Mouse (Mus musculus): ENCODE measurements around the gene Alpl. TPM values are rescaled to one million over a fixed set of nuclear protein-coding genes. Genes with fewer than 3 reads are reported as not detected.

Gene Alpl
- total RNA-seq, 2 experiments from 2014 or later, result 52.8 to 68.3 TPM

GRCm38 (mm10) chr4:137774013-137774412 is 22.2 kb downstream of the Alpl start:
- intact Hi-C loops (cut with DNase I), result loop anchor here (5.0 kb wide), 1 partner anchor 37 kb away; no protein-coding TSS in a partner anchor
- DNase-seq (ENCODE audit: low spot score), result no peak

DNA sequence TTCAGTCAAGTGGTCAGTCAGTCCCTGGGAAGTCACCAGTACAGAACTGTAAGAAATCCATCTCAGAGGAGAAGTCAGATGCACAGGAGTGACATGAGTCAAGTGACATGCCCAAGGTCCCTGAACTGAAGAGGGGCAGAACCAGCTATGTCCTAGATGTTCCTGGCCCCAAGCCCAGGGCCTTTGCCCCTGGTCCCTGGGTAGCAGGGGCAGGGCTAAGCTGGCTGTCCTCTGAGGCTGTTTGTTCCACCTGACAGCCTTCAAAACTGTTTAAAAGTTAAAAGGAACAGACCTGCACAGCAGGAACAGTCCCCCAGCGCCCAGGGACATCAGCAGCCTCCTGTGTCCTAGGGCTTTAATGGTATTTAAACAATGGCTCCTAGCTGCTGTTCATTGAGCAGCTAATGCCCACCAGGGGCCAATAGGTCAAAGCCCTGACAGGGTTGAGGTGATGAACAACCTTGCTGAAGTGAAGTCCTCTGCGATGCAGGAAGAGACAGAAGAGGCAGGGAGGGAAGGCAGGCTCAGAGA is 22.8 kb downstream of the Alpl start:
- no peak for DNase-seq (ENCODE audit: low spot score)
- intact Hi-C loops (cut with DNase I), result loop anchor here (5.0 kb wide), 1 partner anchor 36 kb away; no protein-coding TSS in a partner anchor

DNA sequence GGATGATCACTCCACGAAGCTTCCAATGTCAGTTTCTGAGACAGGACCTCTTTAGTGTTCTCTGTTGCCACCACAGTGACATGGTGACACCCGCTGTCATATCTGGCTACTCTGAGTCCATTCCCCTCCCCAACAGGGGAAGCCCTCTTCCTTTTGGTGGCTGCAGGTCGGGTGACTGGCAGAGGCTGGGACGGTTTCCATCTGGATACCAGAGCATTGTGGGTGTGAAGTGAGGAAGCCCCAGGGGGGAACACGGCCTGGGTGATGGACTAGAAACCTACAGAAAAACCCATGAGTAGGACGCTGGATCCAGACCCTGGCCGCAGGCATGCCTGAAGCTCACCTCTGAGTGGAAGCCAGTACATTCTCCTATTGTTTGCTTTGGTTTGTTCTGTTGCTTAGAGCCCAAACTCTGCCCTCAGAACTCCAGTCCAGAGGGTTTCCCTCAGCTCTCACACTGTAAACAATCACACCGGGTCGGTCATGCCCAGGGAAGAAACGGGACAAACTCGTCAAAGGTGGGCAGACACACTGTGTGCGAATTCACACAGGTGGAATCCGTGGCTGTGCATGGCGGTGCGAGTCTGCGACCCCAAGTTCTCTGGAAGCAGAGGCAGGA is 23.6 kb downstream of the Alpl start:
- intact Hi-C loops (cut with DNase I), result loop anchor here (5.0 kb wide), 1 partner anchor 35 kb away; no protein-coding TSS in a partner anchor
- no peak for DNase-seq (ENCODE audit: low spot score)

DNA sequence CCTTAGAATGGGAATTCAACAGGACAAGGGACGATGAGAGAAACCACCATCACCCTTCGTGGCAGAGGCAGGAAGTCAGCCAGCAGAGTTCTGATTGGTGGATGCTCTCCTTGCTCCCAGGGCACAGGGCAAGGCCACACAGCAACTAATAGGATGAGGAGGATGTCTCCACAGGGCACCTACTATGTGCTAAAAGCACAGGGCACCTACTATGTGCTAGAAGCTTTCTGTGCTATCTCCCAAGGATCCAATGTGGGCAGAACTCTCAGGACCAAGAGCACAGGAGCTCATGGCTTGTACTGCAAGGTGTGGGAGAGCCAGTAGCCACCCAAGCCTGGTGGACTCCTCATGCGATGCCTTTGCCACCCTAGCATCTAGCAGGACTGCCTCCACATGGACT is 24.4 kb downstream of the Alpl start:
- intact Hi-C loops (cut with DNase I), result loop anchor here (5.0 kb wide), 1 partner anchor 34 kb away; no protein-coding TSS in a partner anchor
- DNase-seq (ENCODE audit: low spot score), result no peak

DNA sequence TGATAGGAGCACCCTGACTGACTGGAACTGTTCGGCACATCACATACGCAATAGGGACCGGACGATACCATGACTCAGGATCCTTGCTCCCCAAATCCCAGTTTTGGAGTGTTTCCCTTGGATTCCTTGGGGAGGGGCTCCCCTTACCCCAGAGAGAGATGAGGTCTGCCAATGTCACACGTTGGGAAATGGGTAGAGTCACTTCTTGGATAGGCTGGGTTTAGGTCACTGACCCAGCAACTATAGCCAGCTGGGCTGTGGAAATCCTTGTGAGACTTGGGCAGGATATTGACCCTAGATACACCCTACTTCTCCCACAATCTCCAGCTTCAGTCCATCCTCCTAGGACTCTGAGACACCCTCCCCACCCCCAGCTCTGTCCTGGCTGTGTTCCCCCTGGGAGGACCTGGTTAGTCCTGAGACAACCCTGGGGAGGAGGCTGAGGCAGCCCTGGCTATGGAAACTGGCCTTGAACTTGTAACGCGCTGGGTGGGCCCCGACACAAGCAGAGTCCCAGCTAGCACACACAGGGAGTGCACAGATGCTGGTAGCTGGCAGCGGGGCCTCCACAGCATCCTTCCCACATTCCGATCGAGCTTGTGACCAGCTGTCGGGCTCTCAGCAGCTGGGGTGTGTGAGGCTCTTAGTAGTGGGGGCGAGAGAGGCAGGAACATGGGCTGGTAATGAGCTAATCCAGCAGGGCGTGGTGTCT is 25.1 kb downstream of the Alpl start:
- intact Hi-C loops (cut with DNase I), result loop anchor here (5.0 kb wide), 1 partner anchor 34 kb away; no protein-coding TSS in a partner anchor
- peak; percentile 69 for DNase-seq (ENCODE audit: low spot score)

DNA sequence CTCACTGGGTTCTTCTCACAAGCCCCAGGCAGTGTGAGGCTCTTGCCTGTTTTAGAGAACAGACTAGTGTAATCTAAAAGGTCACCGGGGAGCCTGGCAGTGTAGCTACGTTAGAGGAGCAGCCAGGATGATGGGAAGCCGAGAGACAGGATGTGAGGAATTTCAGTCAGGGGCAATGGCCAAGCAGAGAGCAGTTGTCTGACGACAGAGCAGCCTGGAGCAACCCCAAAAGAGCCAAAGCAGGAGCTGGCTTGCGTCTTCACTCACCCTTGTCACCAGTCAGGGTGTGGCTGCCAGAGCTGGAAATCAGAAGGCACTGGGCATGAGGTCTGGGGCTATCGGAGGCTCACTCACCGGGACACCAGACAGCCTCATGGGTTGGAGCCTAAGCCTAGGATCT is 26.5 kb downstream of the Alpl start:
- intact Hi-C loops (cut with DNase I), result loop anchor here (5.0 kb wide), 1 partner anchor 32 kb away; no protein-coding TSS in a partner anchor
- DNase-seq (ENCODE audit: low spot score), result peak; percentile 67

DNA sequence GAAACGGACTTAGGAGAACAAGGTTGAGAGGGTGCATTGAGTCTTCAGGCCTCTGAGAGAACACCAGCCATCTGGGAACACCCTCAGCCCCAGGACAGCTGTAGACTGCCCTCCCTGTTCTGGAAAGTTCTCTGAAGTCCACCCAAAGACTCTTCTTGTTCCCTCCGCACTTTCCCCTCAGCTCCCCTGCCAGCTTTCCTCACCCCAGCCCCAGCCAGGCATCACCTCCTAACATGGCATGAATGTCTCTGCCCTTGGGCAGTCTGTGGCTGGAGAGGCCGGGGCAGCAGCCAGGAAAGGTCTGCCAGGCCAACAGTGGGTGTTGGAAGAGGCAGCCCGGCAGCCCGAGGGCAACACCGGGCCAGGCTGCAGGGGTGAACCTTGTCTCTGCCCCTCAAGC is 27.4 kb downstream of the Alpl start:
- intact Hi-C loops (cut with DNase I), result no loop called here
- DNase-seq (ENCODE audit: low spot score), result peak; percentile 45

- intact Hi-C loops (cut with DNase I), result no loop called here
- DNase-seq (ENCODE audit: low spot score), result no peak
Observed at GRCm38 (mm10) chr4:137768381-137768780, 27.8 kb downstream of the Alpl start.

DNA sequence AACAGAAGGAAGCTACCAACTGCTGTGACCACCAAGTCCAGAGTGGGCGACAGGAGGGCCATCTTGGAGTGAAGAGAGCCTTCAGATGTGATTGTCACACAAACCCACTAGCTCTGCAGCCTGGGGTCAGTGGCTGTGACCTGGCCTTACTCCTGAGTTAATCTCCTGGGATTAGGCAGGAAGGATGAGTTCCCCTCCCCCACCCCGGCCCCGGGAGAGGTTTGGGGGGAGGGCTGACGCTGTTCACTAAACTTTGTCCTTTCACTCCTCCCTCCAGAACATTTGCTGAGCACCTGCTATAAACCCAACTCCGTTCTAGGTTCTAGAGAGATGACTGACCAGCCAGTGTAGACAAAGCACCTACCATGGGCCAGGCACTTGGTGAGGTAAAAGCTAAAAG is 29.8 kb downstream of the Alpl start:
- intact Hi-C loops (cut with DNase I), result no loop called here
- no peak for DNase-seq (ENCODE audit: low spot score)

DNA sequence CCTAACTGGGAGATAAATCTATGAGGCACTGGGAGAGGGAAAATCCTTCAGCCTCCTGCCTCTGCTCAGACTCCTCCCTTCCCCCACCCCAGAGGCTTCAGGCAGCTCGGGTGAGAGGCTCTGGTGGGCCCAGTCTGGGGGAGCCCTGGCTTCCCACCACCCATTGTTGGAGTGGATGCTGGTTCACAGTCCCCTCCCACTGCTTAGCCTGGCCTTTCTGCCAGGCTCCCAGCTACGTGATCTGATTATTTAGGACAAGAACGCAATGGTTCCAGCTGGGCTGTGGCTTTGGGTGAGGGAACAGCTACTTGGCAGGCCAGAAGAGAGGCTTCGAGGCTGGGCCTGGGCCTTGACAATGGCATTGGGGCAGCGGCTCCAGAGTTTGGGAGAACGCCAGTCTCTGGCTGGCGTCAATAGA is 30.6 kb downstream of the Alpl start:
- intact Hi-C loops (cut with DNase I), result no loop called here
- DNase-seq (ENCODE audit: low spot score), result no peak

DNA sequence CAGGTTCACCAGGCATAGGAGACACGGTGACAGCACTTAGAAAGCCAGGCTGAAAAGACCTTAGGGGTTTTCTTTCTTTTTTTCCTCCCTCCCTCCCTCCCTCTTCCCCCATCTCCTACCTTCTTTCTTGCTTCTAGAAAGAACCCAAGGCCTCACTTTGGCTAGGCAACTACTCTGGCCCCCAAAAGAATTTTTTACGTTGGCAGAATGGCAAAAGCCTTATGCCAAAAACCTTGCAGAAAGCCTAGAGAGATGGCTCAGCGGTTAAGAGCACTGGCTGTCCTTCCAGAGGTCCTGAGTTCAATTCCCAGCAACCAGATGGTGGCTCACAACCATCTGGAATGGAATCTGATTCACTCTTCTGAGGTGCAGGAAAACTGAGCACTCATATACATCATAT is 31.6 kb downstream of the Alpl start:
- intact Hi-C loops (cut with DNase I), result no loop called here
- no peak for DNase-seq (ENCODE audit: low spot score)

- intact Hi-C loops (cut with DNase I), result no loop called here
- DNase-seq (ENCODE audit: low spot score), result no peak
Observed at GRCm38 (mm10) chr4:137763920-137764495, 32.2 kb downstream of the Alpl start.

- intact Hi-C loops (cut with DNase I), result no loop called here
Observed at GRCm38 (mm10) chr4:137762886-137763285, 33.3 kb downstream of the Alpl start.

DNA sequence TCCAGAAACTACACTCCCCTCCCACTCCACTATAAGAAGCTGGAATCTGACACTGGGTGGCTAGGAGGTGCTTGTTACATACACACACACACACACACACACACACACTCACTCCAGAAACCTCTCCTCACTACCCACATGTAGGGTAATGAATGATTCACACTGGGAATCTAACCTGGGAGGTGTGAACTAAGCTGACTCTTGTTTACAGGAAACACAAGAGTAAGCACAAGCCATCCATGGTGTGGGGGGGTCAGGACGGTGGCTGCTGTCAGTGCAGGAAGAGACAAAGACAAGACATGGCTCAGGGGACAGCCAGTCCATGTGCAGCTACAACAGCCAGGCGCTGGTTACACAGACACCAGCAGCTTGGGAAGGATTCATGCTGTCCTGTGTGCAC is 41.7 kb downstream of the Alpl start:
- intact Hi-C loops (cut with DNase I), result no loop called here
- DNase-seq (ENCODE audit: low spot score), result no peak

More at GRCm38 (mm10) chr4:137762886-137763285, 33.3 kb downstream of the Alpl start:
- DNase-seq (ENCODE audit: low spot score), result no peak

DNA sequence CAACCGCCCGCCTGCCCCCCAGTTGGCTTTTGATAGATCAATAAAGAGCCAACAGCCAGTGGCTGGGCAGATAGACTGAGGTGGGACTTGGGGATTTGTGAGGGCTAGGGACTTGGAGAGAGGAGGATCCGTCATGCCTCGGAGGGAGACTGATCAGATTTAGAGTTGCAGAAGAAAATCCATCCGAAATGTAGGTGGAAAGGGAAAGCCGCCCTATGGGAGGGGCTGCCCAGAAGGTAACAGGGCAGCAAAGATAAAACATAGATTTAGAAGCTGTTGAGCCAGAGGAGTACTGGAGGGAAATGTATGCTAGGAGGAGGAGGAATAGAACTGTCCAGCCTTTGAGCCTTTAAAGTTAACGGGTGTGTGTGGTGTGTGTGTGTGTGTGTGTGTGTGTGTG is 43.0 kb downstream of the Alpl start:
- intact Hi-C loops (cut with DNase I), result no loop called here

GRCm38 (mm10) chr4:137752471-137752870 is 43.7 kb downstream of the Alpl start:
- no peak for DNase-seq (ENCODE audit: low spot score)
- intact Hi-C loops (cut with DNase I), result no loop called here

More for the DNA sequence above, 43.0 kb downstream of the Alpl start:
- DNase-seq (ENCODE audit: low spot score), result no peak

GRCm38 (mm10) chr4:137751717-137752116 is 44.5 kb downstream of the Alpl start:
- intact Hi-C loops (cut with DNase I), result no loop called here

GRCm38 (mm10) chr4:137751310-137751709 is 44.9 kb downstream of the Alpl start:
- intact Hi-C loops (cut with DNase I), result no loop called here

More at GRCm38 (mm10) chr4:137751717-137752116, 44.5 kb downstream of the Alpl start:
- no peak for DNase-seq (ENCODE audit: low spot score)

GRCm38 (mm10) chr4:137750121-137750520 is 46.1 kb downstream of the Alpl start:
- intact Hi-C loops (cut with DNase I), result no loop called here
- no peak for DNase-seq (ENCODE audit: low spot score)

More at GRCm38 (mm10) chr4:137751310-137751709, 44.9 kb downstream of the Alpl start:
- DNase-seq (ENCODE audit: low spot score), result no peak

DNA sequence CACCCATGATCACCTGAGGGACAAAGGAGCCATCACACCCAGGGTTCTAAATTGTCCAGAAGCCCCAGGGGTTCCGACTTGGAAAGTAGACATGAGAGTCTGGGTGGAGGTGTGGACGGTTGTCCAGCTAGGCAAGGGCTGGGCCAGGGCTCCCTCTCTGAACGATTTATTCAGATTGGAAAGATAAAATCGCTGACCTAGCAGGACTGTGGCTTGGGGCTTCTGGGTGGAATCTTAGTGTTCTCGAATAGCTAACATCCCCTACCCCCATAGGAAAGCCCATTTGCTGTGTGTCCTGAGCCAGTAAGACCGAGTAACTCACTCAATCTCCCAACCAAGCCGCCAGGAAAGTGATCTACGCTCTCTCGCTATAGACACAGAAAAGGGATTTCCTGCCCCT is 46.5 kb downstream of the Alpl start:
- DNase-seq (ENCODE audit: low spot score), result no peak
- intact Hi-C loops (cut with DNase I), result no loop called here

DNA sequence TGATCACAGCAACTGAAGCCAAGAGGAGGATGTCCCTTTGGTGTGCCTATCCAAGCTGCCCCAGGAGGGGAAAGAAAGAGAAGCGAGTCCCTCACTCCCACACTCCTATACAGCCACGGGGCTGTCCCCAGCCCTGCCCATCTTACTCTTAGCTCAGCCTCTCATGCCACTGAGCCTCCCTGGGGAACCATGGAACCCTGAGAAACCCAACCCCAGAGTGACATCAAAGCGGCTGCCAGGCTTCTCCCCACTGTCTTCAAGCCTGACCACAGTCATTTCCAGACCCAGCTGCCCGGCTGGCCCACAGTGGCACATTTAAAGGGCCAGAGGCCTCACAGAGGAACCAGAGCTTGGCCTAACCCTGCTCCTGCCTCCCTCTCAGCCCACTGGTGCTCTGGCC is 47.5 kb downstream of the Alpl start:
- intact Hi-C loops (cut with DNase I), result no loop called here
- DNase-seq (ENCODE audit: low spot score), result no peak

Data from heart, postnatal 25 days (tissue).